Comparison of ENCODE assay signal across 8 mouse cellular contexts in the genomic region with DNA sequence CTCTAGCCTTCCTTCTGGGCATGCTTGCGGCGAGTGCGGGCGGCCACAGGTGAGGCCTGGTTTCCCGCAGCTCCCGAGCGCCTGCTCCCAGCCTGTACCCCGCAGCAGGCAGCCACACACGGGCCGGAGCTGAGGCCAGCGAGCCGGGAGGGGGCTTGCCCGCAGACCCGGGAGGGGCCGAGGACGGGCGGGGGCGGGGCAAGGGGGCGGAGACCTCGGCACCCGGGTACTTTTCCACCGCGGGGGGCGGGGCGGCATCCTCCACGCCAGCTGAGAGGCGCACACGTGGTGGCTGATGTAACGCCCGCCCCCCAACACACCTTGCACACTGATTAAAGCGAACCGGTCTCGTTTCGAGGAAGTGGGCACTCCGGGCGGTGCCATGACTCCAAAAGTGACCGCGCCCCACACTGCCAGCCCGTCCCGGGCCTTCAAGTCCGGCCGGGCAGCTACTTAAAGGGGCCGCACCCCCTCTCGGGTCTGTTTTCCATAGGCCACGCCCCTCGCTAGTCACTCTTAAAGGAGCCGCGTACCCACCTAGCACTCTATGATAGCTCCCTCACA. TPM values are rescaled to one million over a fixed set of nuclear protein-coding genes. Genes with fewer than 3 reads are reported as not detected.
A peak's percentile ranks its signal among the peaks of the same experiment; 100 is the strongest.
DNase-seq lines count a peak whose midpoint lies in the region; ATAC-seq and TF ChIP-seq lines count a peak whose summit lies in the region.

No protein-coding gene starts in this region.

- no peaks in the 10 kb centered on the region for H3K9me3 ChIP-seq in lung, embryonic 16.5 days (ENCODE audit: control insufficient read depth, low read length)

- no peaks in the 10 kb centered on the region for H3K27me3 ChIP-seq in lung, embryonic 16.5 days (ENCODE audit: control insufficient read depth, insufficient read depth, low read depth, low read length)
- no peaks in the 10 kb centered on the region for H3K27me3 ChIP-seq in thymus, adult 2 months (ENCODE audit: control insufficient read depth, insufficient read depth, low read length)

- 1% methylated on average over 36 of the region's 48 CpGs for WGBS in lung, embryonic 16.5 days
- under 1% methylated on average over 48 of the region's 48 CpGs for WGBS in thymus, adult 2 months

- peak overlapping the region; percentile 70 for H3K4me3 ChIP-seq in lung, embryonic 16.5 days (ENCODE audit: low read length)
- peak overlapping the region; percentile 83 for H3K4me3 ChIP-seq in thymus, adult 2 months (ENCODE audit: control insufficient read depth, insufficient read depth, low read length)

- H3K9ac ChIP-seq in lung, embryonic 16.5 days (ENCODE audit: low read length): peak overlapping the region; percentile 76

- DNase-seq in MN1 (ENCODE audit: low spot score): peak; percentile 78
- DNase-seq in cerebellum, adult 8-10 months: peak; percentile 87
- DNase-seq in forelimb bud, embryonic 11.5 days (ENCODE audit: low read depth, low spot score): peak; percentile 74
- DNase-seq in layer of hippocampus, adult 9-11 months: peak; percentile 90
- peak; percentile 81 for DNase-seq in ovary, adult 18-20 months (ENCODE audit: low spot score)
- peak; percentile 88 for DNase-seq in thymus, adult 2 months

- H3K27ac ChIP-seq in lung, embryonic 16.5 days (ENCODE audit: low read length): peak overlapping the region; percentile 81
- H3K27ac ChIP-seq in thymus, adult 2 months (ENCODE audit: control insufficient read depth, insufficient read depth, low read length): no peak overlapping the region

- peaks cover 8% of the 10 kb centered on the region; the same call in 1 of the 2 replicates for H3K4me1 ChIP-seq in lung, embryonic 16.5 days (replicated peaks; ENCODE audit: control insufficient read depth, insufficient read depth, low read length)
- H3K4me1 ChIP-seq in thymus, adult 2 months (replicated peaks; ENCODE audit: control insufficient read depth, insufficient read depth, low read length): peaks cover 9% of the 10 kb centered on the region; the same call in 1 of the 2 replicates

- no peak for TF ChIP-seq CTCF in thymus, adult 2 months (IDR thresholded peaks at IDR 0.05; ENCODE audit: borderline replicate concordance, control insufficient read depth, extremely low read depth, insufficient read depth, low read length, poor library complexity)

- H3K36me3 ChIP-seq in lung, embryonic 16.5 days (ENCODE audit: control insufficient read depth, insufficient read depth, low read length): no peaks in the 10 kb centered on the region
- no peaks in the 10 kb centered on the region for H3K36me3 ChIP-seq in thymus, adult 2 months (ENCODE audit: control insufficient read depth, insufficient read depth, low read length)

- ATAC-seq in hematopoietic stem cell, adult 5-6 weeks (replicated peaks in 1 of 2; ENCODE audit: insufficient read depth in 1 of 2, low FRiP score in 2 of 2, low TSS enrichment in 1 of 2, low read depth in 1 of 2, poor library complexity in 2 of 2, severe bottlenecking in 2 of 2): peak; percentile 61 to 73
- peak; percentile 90 for ATAC-seq in lung, embryonic 16.5 days (ENCODE audit: low read depth)

- TF ChIP-seq POLR2A in thymus, adult 2 months (IDR thresholded peaks at IDR 0.05; ENCODE audit: control insufficient read depth, extremely low read depth, insufficient read depth, low read length, poor library complexity): no peak

- peak overlapping the region; percentile 93 for H3K4me2 ChIP-seq in lung, embryonic 16.5 days (ENCODE audit: low read depth, low read length)

RNA-seq across cellular contexts. Expression of a gene that starts 2.0 kb away (rescaled TPM):
- 1.6 and 8.0 TPM in 2 replicates for total RNA-seq in hematopoietic stem cell, adult 5-6 weeks (2017)
- polyA plus RNA-seq in lung, embryonic 16.5 days (2015; fragmentation: Nextera tagmentation; extraction: Ambion mirVana): 9.1 and 9.2 TPM in 2 replicates
- polyA plus RNA-seq in thymus, adult 2 months (2012; rRNA removed): 4.7 and 8.2 TPM in 2 replicates

RNA-seq across cellular contexts. Expression of a gene that starts 36.1 kb away (rescaled TPM):
- 0.25 TPM in 1 of 2 replicates, not detected in the other for total RNA-seq in hematopoietic stem cell, adult 5-6 weeks (2017)
- polyA plus RNA-seq in lung, embryonic 16.5 days (2015; fragmentation: Nextera tagmentation; extraction: Ambion mirVana): 2.0 and 3.0 TPM in 2 replicates
- 0.51 and 0.81 TPM in 2 replicates for polyA plus RNA-seq in thymus, adult 2 months (2012; rRNA removed)

RNA-seq across cellular contexts. Expression of a gene that starts 47.0 kb away (rescaled TPM):
- total RNA-seq in hematopoietic stem cell, adult 5-6 weeks (2017): not detected in 2 replicates
- polyA plus RNA-seq in lung, embryonic 16.5 days (2015; fragmentation: Nextera tagmentation; extraction: Ambion mirVana): 10.6 and 12.0 TPM in 2 replicates
- 3.7 and 4.4 TPM in 2 replicates for polyA plus RNA-seq in thymus, adult 2 months (2012; rRNA removed)

RNA-seq across cellular contexts. Expression of a gene that starts 50.8 kb away (rescaled TPM):
- 65.8 and 93.7 TPM in 2 replicates for total RNA-seq in hematopoietic stem cell, adult 5-6 weeks (2017)
- 180 and 204 TPM in 2 replicates for polyA plus RNA-seq in lung, embryonic 16.5 days (2015; fragmentation: Nextera tagmentation; extraction: Ambion mirVana)
- polyA plus RNA-seq in thymus, adult 2 months (2012; rRNA removed): 372 and 526 TPM in 2 replicates

RNA-seq across cellular contexts. Expression of a gene that starts 55.5 kb away (rescaled TPM):
- total RNA-seq in hematopoietic stem cell, adult 5-6 weeks (2017): 6.0 and 9.8 TPM in 2 replicates
- 16.2 and 17.9 TPM in 2 replicates for polyA plus RNA-seq in lung, embryonic 16.5 days (2015; fragmentation: Nextera tagmentation; extraction: Ambion mirVana)
- polyA plus RNA-seq in thymus, adult 2 months (2012; rRNA removed): 38.8 and 45.8 TPM in 2 replicates
